Mouse (Mus musculus) liver, embryonic 14.5 days (tissue): ENCODE data around the gene Igf1.

Experiments
- CTCF ChIP-seq: IDR thresholded peaks from 2 replicates; pipeline ENCODE4 v1.5.1; 2016; ENCODE audit warnings: antibody characterized with exemption, low read depth, control low read depth
- EP300 ChIP-seq: IDR thresholded peaks from 2 replicates; pipeline ENCODE4 v1.6.1; 2016; ENCODE audit warnings: antibody characterized with exemption, low read depth

DNA sequence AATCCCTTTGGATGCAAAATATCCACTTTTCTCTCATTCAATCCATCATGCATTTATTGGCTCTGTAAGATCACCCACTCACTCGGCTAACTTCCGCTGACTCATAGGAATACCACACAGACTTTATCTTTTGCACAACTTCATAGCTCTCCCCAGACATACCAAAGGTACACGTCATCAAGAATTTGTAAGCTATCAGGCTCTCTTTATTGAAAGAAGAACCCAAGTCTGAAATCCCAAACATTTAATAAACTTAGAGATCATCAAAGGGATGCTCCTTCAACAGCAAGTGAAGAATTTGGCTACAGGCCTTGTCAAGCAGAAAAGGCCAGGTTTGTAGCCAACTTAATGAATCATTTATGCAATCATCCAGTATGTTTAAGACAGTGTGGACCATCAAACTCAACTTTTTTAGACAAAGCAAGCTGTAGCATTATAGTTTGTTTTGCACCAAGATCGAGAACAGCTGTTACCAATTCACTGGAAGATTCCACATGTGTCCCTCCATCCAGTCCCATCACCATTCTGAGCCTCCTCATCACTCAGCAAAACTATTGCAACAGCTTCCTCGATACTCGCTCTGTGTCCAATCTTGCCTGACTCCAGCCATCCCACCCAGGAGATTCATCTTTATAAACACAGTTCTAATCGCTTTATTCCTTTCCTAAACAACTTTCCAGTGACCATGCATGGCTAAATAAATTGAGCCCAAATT lies 22.2 kb downstream of the Igf1 start:
- TF ChIP-seq CTCF, result no peak
- no peak for TF ChIP-seq EP300
